Mouse (Mus musculus) cerebellum, adult 2 months (tissue): ENCODE data around the gene Gpr107. TPM values are rescaled to one million over a fixed set of nuclear protein-coding genes. Genes with fewer than 3 reads are reported as not detected.
"Not testable (repeated sequence)": the region's sequence is repeated elsewhere in the genome, so short reads cannot be mapped to it uniquely, and the experiment has no call there.

Experiments used
- DNase-seq, 2 experiments: peaks; one replicate each; pipeline ENCODE4 v3.0.0; 2021
- H3K27ac ChIP-seq: fragments of 200-500 bp; 2 replicates; pipeline ENCODE4 v1.5.1; 2012; ENCODE audit warnings: low read length, control low read depth, inconsistent platforms; ENCODE audit not compliant: insufficient read depth
- H3K27me3 ChIP-seq: fragments of 200-500 bp; 2 replicates; pipeline ENCODE4 v1.6.1; 2012; ENCODE audit warnings: inconsistent platforms, mild to moderate bottlenecking, low read length, moderate library complexity; ENCODE audit not compliant: control insufficient read depth, insufficient read depth
- H3K4me1 ChIP-seq: fragments of 200-500 bp; 2 replicates; pipeline ENCODE4 v1.6.1; 2011; ENCODE audit warnings: low read length; ENCODE audit not compliant: control insufficient read depth, insufficient read depth
- H3K4me3 ChIP-seq: fragments of 200-500 bp; replicated peaks from 2 replicates; pipeline ENCODE3; 2011; ENCODE audit warnings: mild to moderate bottlenecking, low read depth, low read length, control low read depth; ENCODE audit not compliant: insufficient read depth
- CTCF ChIP-seq: fragments of 200-500 bp; IDR thresholded peaks from 2 replicates; pipeline ENCODE4 v1.5.1; 2011; ENCODE audit warnings: low read depth, mild to moderate bottlenecking, control low read depth, low read length, moderate library complexity, borderline replicate concordance; ENCODE audit not compliant: insufficient read depth
- POLR2A ChIP-seq: fragments of 200-500 bp; IDR thresholded peaks from 2 replicates; pipeline ENCODE4 v1.6.1; 2011; ENCODE audit warnings: low read length, control low read depth, borderline replicate concordance; ENCODE audit not compliant: insufficient read depth
- WGBS: fragments of 180-500 bp; shearing (Covaris S2); methylation state at CpG from one replicate; pipeline ENCODE4 v1.1.7; 2018; 5-methylcytosine and 5-hydroxymethylcytosine counted together
- polyA plus RNA-seq: library from polyadenylated mRNA; depleted of rRNA; stranded (reverse); fragments of >200 nt; gene quantifications from 2 replicates; pipeline ENCODE4 v1.2.3, GENCODE M21; 2012

Gpr107 gene
- polyA plus RNA-seq, 1 experiment = 30.0 TPM

DNA sequence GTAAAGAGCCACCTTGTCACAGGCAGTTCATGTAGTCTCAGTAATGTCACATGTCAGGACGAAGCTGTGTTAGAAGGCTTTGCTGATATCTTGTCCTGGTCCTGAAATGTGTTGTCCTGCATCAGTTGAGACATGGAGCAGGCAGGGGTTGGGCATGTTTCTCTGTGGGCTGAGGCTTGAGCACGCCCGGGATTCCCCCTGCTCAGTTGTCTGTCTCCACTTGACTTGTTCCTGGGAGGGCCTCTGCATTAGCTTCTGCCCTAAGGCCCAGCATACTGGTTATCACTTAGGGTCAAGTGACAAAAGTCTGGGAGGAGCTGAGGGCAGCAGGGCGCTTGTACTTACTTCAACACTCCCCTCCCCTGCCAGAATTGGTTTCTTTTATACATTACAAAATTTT lies 13.4 kb downstream of the Gpr107 start:
- no peak for DNase-seq
- Histone ChIP-seq H3K27ac (no peak overlapping the region), H3K4me3 (no peak overlapping the region), H3K27me3 (no peaks in the 10 kb centered on the region), H3K4me1 (peaks cover 21% of the 10 kb centered on the region)
- WGBS = 76% methylated on average over 4 of the region's 4 CpGs
- TF ChIP-seq POLR2A (no peak), CTCF (no peak)

DNA sequence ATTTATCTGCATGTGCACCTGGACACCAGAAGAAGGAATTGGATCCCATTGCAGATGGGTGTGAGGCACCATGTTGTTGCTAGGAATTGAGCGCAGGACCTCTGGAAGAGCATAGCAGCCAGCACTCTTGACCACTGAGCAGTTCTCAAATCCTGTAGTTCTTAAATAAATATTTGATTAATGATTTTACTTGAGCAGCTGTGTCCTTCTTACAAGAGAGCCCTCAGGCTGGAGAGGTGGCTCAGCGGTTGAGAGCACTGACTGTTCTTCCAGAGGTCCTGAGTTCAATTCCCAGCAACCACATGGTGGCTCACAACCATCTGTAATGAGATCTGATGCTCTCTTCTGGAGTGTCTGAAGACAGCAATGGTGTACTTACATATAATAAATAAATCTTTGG lies 15.5 kb downstream of the Gpr107 start:
- H3K27ac ChIP-seq, H3K27me3 ChIP-seq, H3K4me3 ChIP-seq, DNase-seq: not testable (repeated sequence)
- H3K4me1 ChIP-seq = peaks cover 29% of the 10 kb centered on the region
- WGBS = 94% methylated on average over 2 of the region's 2 CpGs

GRCm38 (mm10) chr2:31169001-31169400 lies 16.9 kb downstream of the Gpr107 start:
- TF ChIP-seq POLR2A (no peak), CTCF (no peak)
- WGBS = 60% methylated on average over 10 of the region's 10 CpGs
- H3K27ac ChIP-seq = no peak overlapping the region
- H3K27me3 ChIP-seq = no peaks in the 10 kb centered on the region
- no peak overlapping the region for H3K4me3 ChIP-seq
- no peak for DNase-seq
- H3K4me1 ChIP-seq = peaks cover 18% of the 10 kb centered on the region

DNA sequence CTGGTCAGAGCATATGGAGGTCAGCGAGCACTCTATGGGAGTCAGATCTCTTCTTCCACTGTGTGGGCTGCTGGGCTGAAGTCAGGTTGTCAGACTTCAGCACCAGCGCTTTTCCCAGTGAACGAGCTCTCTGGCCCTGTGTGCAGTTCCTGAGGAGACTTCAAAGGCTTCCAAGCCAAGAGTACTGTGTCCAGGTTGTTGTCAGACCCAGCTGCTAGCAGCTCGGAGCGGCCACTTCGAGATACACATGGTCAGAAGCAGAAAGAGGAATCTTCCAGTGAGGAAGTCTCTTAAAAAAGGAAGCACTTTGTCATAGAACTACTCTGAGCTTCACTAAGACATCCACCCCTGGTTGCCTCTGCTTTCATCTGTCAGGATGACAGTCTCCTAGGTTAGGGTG lies 18.0 kb downstream of the Gpr107 start:
- WGBS = 89% methylated on average over 6 of the region's 6 CpGs
- Histone ChIP-seq H3K27ac (no peak overlapping the region), H3K4me1 (peaks cover 10% of the 10 kb centered on the region), H3K4me3 (no peak overlapping the region), H3K27me3 (no peaks in the 10 kb centered on the region)
- TF ChIP-seq CTCF = no peak
- no peak for DNase-seq

- Histone ChIP-seq H3K4me3 (no peak overlapping the region), H3K4me1 (peaks cover 8% of the 10 kb centered on the region; the same call in 1 of the 2 replicates), H3K27ac (no peak overlapping the region), H3K27me3 (no peaks in the 10 kb centered on the region)
- TF ChIP-seq POLR2A (no peak), CTCF (no peak)
- DNase-seq = no peak
- 39% methylated on average over 5 of the region's 5 CpGs for WGBS
Observed at GRCm38 (mm10) chr2:31172001-31172400, 19.9 kb downstream of the Gpr107 start.

DNA sequence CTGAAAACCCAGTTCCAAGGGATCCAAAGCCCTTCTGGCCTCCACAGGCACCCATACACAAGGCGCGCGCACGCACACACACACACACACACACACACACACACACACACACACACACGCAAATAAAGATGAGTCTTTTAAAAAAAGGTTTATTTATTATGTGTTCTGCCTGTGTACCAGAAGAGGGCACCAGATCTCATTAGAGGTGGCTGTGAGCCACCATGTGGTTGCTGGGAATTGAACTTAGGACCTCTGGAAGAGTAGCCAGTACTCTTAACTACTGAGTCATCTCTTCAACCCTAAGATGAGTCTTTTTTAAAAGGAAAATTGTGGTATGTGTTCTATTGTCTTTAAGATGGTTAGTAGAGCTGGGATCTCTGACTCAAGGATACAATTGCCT lies 20.4 kb downstream of the Gpr107 start:
- Histone ChIP-seq H3K27ac (no peak overlapping the region), H3K4me1 (peaks cover 8% of the 10 kb centered on the region; the same call in 1 of the 2 replicates), H3K4me3 (no peak overlapping the region), H3K27me3 (no peaks in the 10 kb centered on the region)
- WGBS = 93% methylated on average over 5 of the region's 5 CpGs
- TF ChIP-seq CTCF (no peak), POLR2A (no peak)
- no peak for DNase-seq

GRCm38 (mm10) chr2:31173290-31173689 lies 21.2 kb downstream of the Gpr107 start:
- DNase-seq = no peak
- no peak for TF ChIP-seq POLR2A
- TF ChIP-seq CTCF = peak; percentile 23; the same call in 1 of the 2 replicates
- Histone ChIP-seq H3K4me3 (no peak overlapping the region), H3K4me1 (peaks cover 8% of the 10 kb centered on the region; the same call in 1 of the 2 replicates), H3K27me3 (no peaks in the 10 kb centered on the region), H3K27ac (no peak overlapping the region)
- WGBS = 86% methylated on average over 4 of the region's 4 CpGs

GRCm38 (mm10) chr2:31178593-31178992 lies 26.5 kb downstream of the Gpr107 start:
- not testable (repeated sequence) for DNase-seq, H3K4me1 ChIP-seq, H3K27ac ChIP-seq, H3K4me3 ChIP-seq, H3K27me3 ChIP-seq
- TF ChIP-seq CTCF = 0 out of 2 replicates have a peak, but pooled peaks have one; percentile 10
- WGBS = 77% methylated on average over 6 of the region's 6 CpGs

DNA sequence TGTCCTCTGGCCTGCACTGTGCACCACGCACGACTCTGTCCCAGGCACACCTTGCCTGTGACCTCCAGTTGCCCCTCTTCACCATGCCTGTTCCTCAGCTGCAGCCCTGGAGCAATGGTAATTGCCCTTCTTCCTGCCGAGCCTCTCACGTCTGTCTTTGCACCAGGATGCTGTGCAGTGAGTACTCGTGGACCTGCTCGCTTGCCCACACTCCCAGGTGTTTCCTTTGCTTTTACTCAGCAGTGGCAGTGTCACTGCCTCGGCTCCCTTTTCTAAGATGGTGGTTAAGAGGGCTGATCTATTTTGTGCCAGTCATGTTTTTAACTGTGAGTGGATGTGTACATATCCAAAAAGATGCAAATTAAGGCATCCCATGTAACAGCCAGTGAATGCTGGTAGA lies 27.4 kb downstream of the Gpr107 start:
- no peak for TF ChIP-seq POLR2A
- TF ChIP-seq CTCF = no peak
- DNase-seq = no peak
- WGBS = 93% methylated on average over 7 of the region's 7 CpGs
- H3K4me3 ChIP-seq = no peak overlapping the region
- no peak overlapping the region for H3K27ac ChIP-seq
- no peaks in the 10 kb centered on the region for H3K27me3 ChIP-seq
- no peaks in the 10 kb centered on the region for H3K4me1 ChIP-seq
